Mouse (Mus musculus): ENCODE results near the gene Etaa1.

DNA sequence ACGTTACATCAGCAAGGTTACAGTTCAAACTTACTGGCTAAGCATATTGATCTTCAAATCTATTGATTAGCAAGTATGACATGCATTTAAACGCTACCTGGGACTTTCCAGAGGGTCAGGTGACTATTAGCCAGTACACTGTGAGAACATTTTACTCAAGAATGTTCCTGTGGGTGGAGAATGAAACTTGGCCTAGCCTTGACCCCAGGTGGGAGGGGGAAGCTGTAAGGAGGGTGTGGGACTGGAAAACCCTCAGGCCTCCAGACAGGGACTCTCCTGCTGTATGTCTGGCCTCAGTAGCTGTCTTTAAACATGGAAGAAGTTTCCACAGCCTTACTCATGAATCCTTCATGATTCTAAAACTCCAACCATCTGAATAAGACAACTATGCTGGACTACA is 29.7 kb upstream of the Etaa1 start:
- TF ChIP-seq CTCF (IDR thresholded peaks at IDR 0.05; ENCODE audit: extremely low read depth, insufficient read depth, low read length), result no peak
- no peak for TF ChIP-seq POLR2A (IDR thresholded peaks at IDR 0.05; ENCODE audit: extremely low read depth, insufficient read depth, low read length)
